Mouse (Mus musculus): ENCODE data around the gene Nr5a2.

Gene Nr5a2

GRCm38 (mm10) chr1:136910741-136911593, 49.3 kb downstream of the Nr5a2 start:
- no peak for DNase-seq (ENCODE audit: extremely low spot score, low read depth, low spot score)

GRCm38 (mm10) chr1:136910144-136910543, 50.1 kb downstream of the Nr5a2 start:
- DNase-seq (ENCODE audit: extremely low spot score, low read depth, low spot score): no peak

- no peak for DNase-seq (ENCODE audit: extremely low spot score, low read depth, low spot score)
Measured at GRCm38 (mm10) chr1:136909494-136910037, 50.7 kb downstream of the Nr5a2 start.

GRCm38 (mm10) chr1:136898130-136898529, 62.1 kb downstream of the Nr5a2 start:
- no peak for DNase-seq (ENCODE audit: extremely low spot score, low read depth, low spot score)

- no peak for DNase-seq (ENCODE audit: extremely low spot score, low read depth, low spot score)
Measured at GRCm38 (mm10) chr1:136896351-136896750, 63.9 kb downstream of the Nr5a2 start.

GRCm38 (mm10) chr1:136895877-136896276, 64.4 kb downstream of the Nr5a2 start:
- DNase-seq (ENCODE audit: extremely low spot score, low read depth, low spot score): no peak

GRCm38 (mm10) chr1:136894753-136895152, 65.5 kb downstream of the Nr5a2 start:
- no peak for DNase-seq (ENCODE audit: extremely low spot score, low read depth, low spot score)

- no peak for DNase-seq (ENCODE audit: extremely low spot score, low read depth, low spot score)
Measured at GRCm38 (mm10) chr1:136893162-136893561, 67.1 kb downstream of the Nr5a2 start.

- no peak for DNase-seq (ENCODE audit: extremely low spot score, low read depth, low spot score)
Measured at GRCm38 (mm10) chr1:136890439-136890838, 69.8 kb downstream of the Nr5a2 start.

- no peak for DNase-seq (ENCODE audit: extremely low spot score, low read depth, low spot score)
Measured at GRCm38 (mm10) chr1:136888704-136889103, 71.5 kb downstream of the Nr5a2 start.

GRCm38 (mm10) chr1:136886678-136887077, 73.6 kb downstream of the Nr5a2 start:
- no peak for DNase-seq (ENCODE audit: extremely low spot score, low read depth, low spot score)

GRCm38 (mm10) chr1:136883458-136884174, 76.6 kb downstream of the Nr5a2 start:
- DNase-seq (ENCODE audit: extremely low spot score, low read depth, low spot score): no peak

GRCm38 (mm10) chr1:136880260-136880659, 80.0 kb downstream of the Nr5a2 start:
- DNase-seq (ENCODE audit: extremely low spot score, low read depth, low spot score): no peak

GRCm38 (mm10) chr1:136875006-136875405, 85.2 kb downstream of the Nr5a2 start:
- no peak for DNase-seq (ENCODE audit: extremely low spot score, low read depth, low spot score)

- DNase-seq (ENCODE audit: extremely low spot score, low read depth, low spot score): no peak
Measured at GRCm38 (mm10) chr1:136868955-136869354, 91.3 kb downstream of the Nr5a2 start.

- DNase-seq (ENCODE audit: extremely low spot score, low read depth, low spot score): no peak
Measured at GRCm38 (mm10) chr1:136868285-136868684, 92.0 kb downstream of the Nr5a2 start.

- no peak for DNase-seq (ENCODE audit: extremely low spot score, low read depth, low spot score)
Measured at GRCm38 (mm10) chr1:136866481-136867092, 93.7 kb downstream of the Nr5a2 start.

- no peak for DNase-seq (ENCODE audit: extremely low spot score, low read depth, low spot score)
Measured at GRCm38 (mm10) chr1:136863209-136863608, 97.0 kb downstream of the Nr5a2 start.

- DNase-seq (ENCODE audit: extremely low spot score, low read depth, low spot score): no peak
Measured at GRCm38 (mm10) chr1:136859454-136859853, 100.8 kb downstream of the Nr5a2 start.

GRCm38 (mm10) chr1:136858724-136859123, 101.5 kb downstream of the Nr5a2 start:
- DNase-seq (ENCODE audit: extremely low spot score, low read depth, low spot score): no peak

- DNase-seq (ENCODE audit: extremely low spot score, low read depth, low spot score): no peak
Measured at GRCm38 (mm10) chr1:136856104-136856503, 104.1 kb downstream of the Nr5a2 start.

Data from hindlimb bud, embryonic 11.5 days (tissue).